Mouse (Mus musculus) left cerebral cortex, adult 6 months (tissue): ENCODE data around the gene Vmn1r151. TPM values are rescaled to one million over a fixed set of nuclear protein-coding genes. Genes with fewer than 3 reads are reported as not detected.

Experiments used
- long read RNA-seq, 2 experiments: library from polyadenylated mRNA; unstranded; transcript quantifications; one replicate each; pipeline ENCODE4 v2.0.0; 2019 to 2020
- polyA plus RNA-seq: library from polyadenylated mRNA; unstranded; fragments of <200 nt; fragmentation: Nextera tagmentation; gene quantifications from 2 replicates; pipeline ENCODE4 v1.2.3, GENCODE M21; 2021

Vmn1r151 gene
- not detected in 2 replicates for polyA plus RNA-seq
- long read RNA-seq, experiment 1, result 0 reads
- long read RNA-seq, experiment 2, result 0 reads

DNA sequence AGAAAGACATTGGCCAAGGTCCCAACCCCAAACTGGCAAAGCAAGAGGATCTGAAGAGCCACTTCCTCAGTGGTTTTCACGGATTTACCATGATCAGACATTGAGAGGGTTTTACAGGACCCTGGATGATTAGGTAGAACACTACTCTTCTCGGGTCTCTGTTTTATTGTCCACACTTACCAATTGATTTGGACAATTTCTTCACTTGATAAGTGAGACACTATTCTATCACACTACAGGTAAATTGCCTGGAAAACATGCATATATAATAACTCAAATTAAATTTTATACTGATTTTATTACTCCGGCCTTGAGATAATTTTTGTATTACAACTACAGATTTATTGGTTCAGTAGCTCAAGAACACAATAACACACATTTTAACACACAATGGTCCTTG, at the start of gene Vmn1r151:
TSS of gene Vmn1r151 (minus strand) at position 101 of the 400 bp plus-strand sequence.

DNA sequence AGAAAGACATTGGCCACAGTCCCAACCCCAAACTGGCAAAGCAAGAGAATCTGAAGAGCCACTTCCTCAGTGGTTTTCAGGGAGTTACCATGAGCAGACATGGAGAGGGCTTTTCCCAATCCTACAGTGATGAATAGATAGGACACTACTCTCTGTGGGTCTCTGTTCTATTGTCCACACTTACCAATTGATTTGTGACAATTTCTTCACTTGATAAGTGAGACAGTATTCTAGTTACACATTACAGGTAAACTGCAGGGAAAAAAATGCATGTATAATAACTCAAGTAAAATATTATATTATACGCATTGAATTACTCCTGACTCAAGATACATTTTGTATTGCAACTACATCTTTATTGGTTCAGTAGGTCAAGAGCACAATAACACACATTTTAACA, 35.3 kb upstream of the Vmn1r151 start, which contains the start of gene Gm8677:
TSS of gene Gm8677 (minus strand) at position 101 of the 400 bp plus-strand sequence.

DNA sequence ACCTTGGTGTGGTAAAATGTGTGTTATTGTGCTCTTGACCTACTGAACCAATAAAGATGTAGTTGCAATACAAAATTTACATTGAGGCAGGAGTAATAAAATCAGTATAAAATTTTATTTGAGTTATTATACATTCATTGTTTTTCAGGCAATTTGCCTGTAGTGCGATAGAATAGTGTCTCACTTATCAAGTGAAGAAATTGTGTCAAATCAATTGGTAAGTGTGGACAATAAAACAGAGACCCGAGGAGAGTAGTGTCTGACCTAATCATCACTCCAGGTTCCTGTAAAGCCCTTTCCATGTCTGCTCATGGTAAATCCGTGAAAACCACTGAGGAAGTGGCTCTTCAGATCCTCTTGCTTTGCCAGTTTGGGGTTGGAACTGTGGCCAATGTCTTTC, 23.2 kb upstream of the Vmn1r151 start, which contains the start of gene Vmn1r152:
TSS of gene Vmn1r152 (plus strand) at position 301 of the 400 bp plus-strand sequence.

DNA sequence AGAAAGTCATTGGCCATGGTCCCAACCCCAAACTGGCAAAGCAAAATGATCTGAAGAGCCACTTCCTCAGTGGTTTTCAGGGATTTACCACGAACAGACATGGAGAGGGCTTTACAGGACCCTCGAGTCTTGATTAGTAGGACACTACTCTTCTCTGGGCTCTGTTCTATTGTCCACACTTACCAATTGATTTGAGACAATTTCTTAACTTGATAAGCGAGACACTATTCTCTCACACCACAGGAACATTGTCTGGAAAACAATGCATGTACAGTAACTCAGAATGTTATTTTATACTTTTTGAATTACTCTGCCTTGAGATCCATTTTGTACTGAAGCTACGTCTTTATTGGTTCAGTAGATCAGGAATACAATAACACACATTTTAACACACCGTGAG, 35.5 kb downstream of the Vmn1r151 start, which contains the start of gene Gm10665:
TSS of gene Gm10665 (minus strand) at position 101 of the 400 bp plus-strand sequence.

Other genes with a start within 250 kb of the Vmn1r151 start
- gene Gm4187, start 170.0 kb downstream of the Vmn1r151 start, polyA plus RNA-seq, result not detected in 2 replicates
- not detected in 2 replicates for gene Gm8660, start 128.6 kb downstream of the Vmn1r151 start, polyA plus RNA-seq
- gene Vmn1r148, start 86.1 kb downstream of the Vmn1r151 start, polyA plus RNA-seq, result not detected in 2 replicates
- gene Vmn1r149, start 61.4 kb downstream of the Vmn1r151 start, polyA plus RNA-seq, result not detected in 2 replicates
- gene Gm10665, start 35.6 kb downstream of the Vmn1r151 start, polyA plus RNA-seq, result not detected in 2 replicates
- not detected in 2 replicates for gene Vmn1r152, start 23.3 kb upstream of the Vmn1r151 start, polyA plus RNA-seq
- gene Gm8677, start 35.2 kb upstream of the Vmn1r151 start, polyA plus RNA-seq, result not detected in 2 replicates
- not detected in 2 replicates for gene Gm4201, start 65.7 kb upstream of the Vmn1r151 start, polyA plus RNA-seq
- gene Gm4565, start 88.4 kb upstream of the Vmn1r151 start, polyA plus RNA-seq, result not detected in 2 replicates
- not detected in 2 replicates for gene Vmn1r155, start 158.3 kb upstream of the Vmn1r151 start, polyA plus RNA-seq
- not detected in 2 replicates for gene Gm8693, start 192.6 kb upstream of the Vmn1r151 start, polyA plus RNA-seq
- not detected in 2 replicates for gene Gm4567, start 220.0 kb upstream of the Vmn1r151 start, polyA plus RNA-seq